Mouse (Mus musculus) olfactory bulb, adult 2 months (tissue): Measurements from ENCODE around the gene Rcsd1. TPM values are rescaled to one million over a fixed set of nuclear protein-coding genes. Genes with fewer than 3 reads are reported as not detected.

ENCODE experiments used
- H3K27ac ChIP-seq: fragments of 200-500 bp; 2 replicates; pipeline ENCODE4 v1.5.1; 2012; ENCODE audit warnings: low read depth, low read length; ENCODE audit not compliant: insufficient read depth
- H3K4me1 ChIP-seq: fragments of 200-500 bp; 2 replicates; pipeline ENCODE4 v1.6.1; 2012; ENCODE audit warnings: low read length; ENCODE audit not compliant: control insufficient read depth, insufficient read depth
- H3K4me3 ChIP-seq: fragments of 200-500 bp; 2 replicates; pipeline ENCODE4 v1.5.1; 2012; ENCODE audit warnings: mild to moderate bottlenecking, low read depth, low read length, moderate library complexity; ENCODE audit not compliant: insufficient read depth
- CTCF ChIP-seq: fragments of 200-500 bp; IDR thresholded peaks from 2 replicates; pipeline ENCODE4 v1.5.1; 2012; ENCODE audit warnings: low read depth, mild to moderate bottlenecking, low read length, moderate library complexity; ENCODE audit not compliant: insufficient read depth
- POLR2A ChIP-seq: fragments of 200-500 bp; IDR thresholded peaks from 2 replicates; pipeline ENCODE4 v1.6.1; 2012; ENCODE audit warnings: mild to moderate bottlenecking, low read depth, low read length, moderate library complexity; ENCODE audit not compliant: insufficient read depth
- WGBS: fragments of 180-500 bp; shearing (Covaris S2); methylation state at CpG from one replicate; pipeline ENCODE4 v1.1.7; 2018; 5-methylcytosine and 5-hydroxymethylcytosine counted together
- polyA plus RNA-seq: library from polyadenylated mRNA; stranded (reverse); fragments of >200 nt; gene quantifications from 2 replicates; pipeline ENCODE4 v1.2.4, GENCODE M21; 2012; ENCODE audit warnings: low replicate concordance; ENCODE audit not compliant: missing spikeins, insufficient read depth, insufficient read length

Rcsd1 gene
- polyA plus RNA-seq, 1 experiment: 138 TPM

DNA sequence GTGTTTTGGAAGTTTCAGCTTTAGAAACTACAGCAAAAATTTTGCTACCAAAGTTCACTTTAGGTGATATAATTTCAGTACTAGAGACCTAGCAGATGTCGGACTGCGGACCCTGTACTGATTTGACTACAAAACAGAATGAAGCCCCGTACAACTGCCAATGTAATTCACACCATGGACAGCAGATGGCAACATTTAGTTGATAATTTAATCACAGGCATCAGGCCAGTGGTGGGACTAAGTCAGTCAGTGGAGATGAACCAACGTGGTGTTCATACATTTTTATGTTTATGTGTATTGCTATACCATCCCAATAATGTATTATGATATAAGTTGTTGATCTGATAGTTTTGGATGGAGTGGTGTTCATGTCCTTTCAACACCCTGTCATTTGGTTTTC is 48.8 kb downstream of the Rcsd1 start:
- no peak overlapping the region for H3K27ac ChIP-seq
- WGBS: 11% methylated on average over 4 of the region's 4 CpGs
- no peak overlapping the region for H3K4me3 ChIP-seq
- peaks cover 14% of the 10 kb centered on the region for H3K4me1 ChIP-seq
- TF ChIP-seq POLR2A: no peak
- TF ChIP-seq CTCF: no peak

GRCm38 (mm10) chr1:165658602-165659001 is 51.0 kb downstream of the Rcsd1 start:
- H3K4me3 ChIP-seq: no peak overlapping the region
- no peak overlapping the region for H3K27ac ChIP-seq
- TF ChIP-seq CTCF: no peak
- no peak for TF ChIP-seq POLR2A
- H3K4me1 ChIP-seq: peaks cover 12% of the 10 kb centered on the region
- 42% methylated on average over 5 of the region's 5 CpGs for WGBS

- H3K4me1 ChIP-seq: no peaks in the 10 kb centered on the region
- no peak overlapping the region for H3K27ac ChIP-seq
- no peak overlapping the region for H3K4me3 ChIP-seq
- 89% methylated on average over 14 of the region's 14 CpGs for WGBS
- TF ChIP-seq POLR2A: no peak
- TF ChIP-seq CTCF: no peak
Measured at GRCm38 (mm10) chr1:165655482-165655881, 54.1 kb downstream of the Rcsd1 start.

DNA sequence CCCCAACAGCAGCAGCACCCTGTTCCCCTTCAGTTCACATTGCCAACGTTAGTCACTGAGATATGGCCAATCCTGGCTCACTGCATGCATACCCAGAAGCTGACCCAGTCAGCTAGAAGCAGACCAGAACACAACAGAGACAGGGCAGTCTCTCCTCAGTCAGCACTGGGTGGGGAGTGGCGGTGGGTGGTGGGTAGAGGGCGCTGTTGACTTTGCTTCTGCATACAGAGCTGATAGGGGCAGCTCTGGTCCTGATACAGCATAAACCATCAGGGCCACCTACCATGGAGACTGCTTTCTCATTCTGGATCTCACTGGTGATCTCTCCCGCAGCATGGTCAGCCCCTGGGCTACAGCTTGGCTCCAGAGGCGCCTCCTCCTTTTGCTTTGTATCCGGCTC is 54.5 kb downstream of the Rcsd1 start:
- H3K4me1 ChIP-seq: no peaks in the 10 kb centered on the region
- TF ChIP-seq POLR2A: no peak
- no peak for TF ChIP-seq CTCF
- no peak overlapping the region for H3K27ac ChIP-seq
- WGBS: 80% methylated on average over 6 of the region's 6 CpGs
- no peak overlapping the region for H3K4me3 ChIP-seq

- no peak overlapping the region for H3K27ac ChIP-seq
- WGBS: 93% methylated on average over 14 of the region's 14 CpGs
- H3K4me3 ChIP-seq: no peak overlapping the region
- no peak for TF ChIP-seq CTCF
- TF ChIP-seq POLR2A: no peak
- no peaks in the 10 kb centered on the region for H3K4me1 ChIP-seq
Measured at GRCm38 (mm10) chr1:165653126-165653885, 56.3 kb downstream of the Rcsd1 start.

DNA sequence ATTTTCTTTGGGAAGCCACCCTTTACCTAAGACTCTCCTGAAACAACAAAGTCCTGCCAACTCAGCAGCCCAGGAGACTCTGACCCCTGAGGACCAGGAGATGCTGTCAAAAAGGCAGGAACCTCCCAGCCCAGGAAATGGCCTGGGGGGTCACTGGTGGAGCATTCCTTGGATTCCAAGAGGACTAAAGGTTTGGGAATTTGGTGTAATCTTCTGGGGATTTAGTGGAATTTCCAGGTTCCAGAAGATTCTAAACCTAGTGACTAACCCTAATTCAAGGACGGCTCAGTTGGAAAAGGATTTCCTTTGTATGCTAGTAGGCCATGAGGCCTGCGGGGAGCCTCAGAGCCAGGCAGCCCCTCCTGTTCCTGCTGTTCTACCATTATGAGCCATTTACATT is 57.0 kb downstream of the Rcsd1 start:
- no peak overlapping the region for H3K4me3 ChIP-seq
- no peak overlapping the region for H3K27ac ChIP-seq
- WGBS: 86% methylated on average over 2 of the region's 2 CpGs
- TF ChIP-seq POLR2A: no peak
- no peak for TF ChIP-seq CTCF
- no peaks in the 10 kb centered on the region for H3K4me1 ChIP-seq

DNA sequence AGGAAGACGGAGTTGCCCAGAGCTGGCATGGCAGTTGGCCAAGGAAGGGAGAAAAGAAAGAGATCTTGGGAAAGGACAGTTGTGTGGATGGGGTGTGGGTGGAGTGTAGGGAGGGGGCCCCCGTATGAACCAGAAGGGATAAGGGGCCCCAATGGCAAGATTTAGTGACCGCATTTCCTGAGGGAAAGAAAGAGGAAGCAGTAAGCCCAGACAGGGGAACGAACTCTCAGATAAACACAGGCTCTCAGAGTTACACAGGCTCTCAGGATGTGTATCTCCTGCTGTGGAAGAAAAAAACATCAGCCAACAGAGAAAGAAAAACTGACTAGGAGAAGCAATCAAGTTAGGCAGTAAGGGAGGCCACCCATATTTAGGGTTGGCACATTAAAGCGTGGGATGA is 58.4 kb downstream of the Rcsd1 start:
- H3K27ac ChIP-seq: no peak overlapping the region
- no peak overlapping the region for H3K4me3 ChIP-seq
- H3K4me1 ChIP-seq: no peaks in the 10 kb centered on the region
- TF ChIP-seq POLR2A (no peak), CTCF (no peak)
- WGBS: 57% methylated on average over 5 of the region's 5 CpGs

DNA sequence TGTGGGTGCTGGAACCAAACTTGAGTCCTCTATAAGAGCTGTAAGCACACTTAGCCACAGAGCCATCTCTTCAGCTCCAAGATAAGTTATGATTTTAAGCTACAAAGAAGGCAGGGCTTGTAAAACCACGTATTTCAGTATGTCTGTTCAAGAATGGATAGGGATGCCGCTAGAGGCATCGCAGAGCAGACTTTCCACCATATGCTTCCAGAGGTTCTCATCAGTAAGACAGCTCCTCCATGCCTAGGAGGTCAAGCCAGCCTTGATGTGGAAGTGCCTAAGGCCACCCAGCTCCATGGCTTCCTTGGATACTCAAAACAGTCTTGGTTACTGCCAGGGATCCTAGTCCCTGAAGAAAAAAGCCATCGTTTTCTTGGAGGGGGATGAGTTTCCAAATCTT is 64.5 kb downstream of the Rcsd1 start:
- Histone ChIP-seq H3K4me1 (no peaks in the 10 kb centered on the region), H3K4me3 (no peak overlapping the region), H3K27ac (no peak overlapping the region)
- TF ChIP-seq POLR2A (no peak), CTCF (no peak)
- 80% methylated on average over 4 of the region's 4 CpGs for WGBS

DNA sequence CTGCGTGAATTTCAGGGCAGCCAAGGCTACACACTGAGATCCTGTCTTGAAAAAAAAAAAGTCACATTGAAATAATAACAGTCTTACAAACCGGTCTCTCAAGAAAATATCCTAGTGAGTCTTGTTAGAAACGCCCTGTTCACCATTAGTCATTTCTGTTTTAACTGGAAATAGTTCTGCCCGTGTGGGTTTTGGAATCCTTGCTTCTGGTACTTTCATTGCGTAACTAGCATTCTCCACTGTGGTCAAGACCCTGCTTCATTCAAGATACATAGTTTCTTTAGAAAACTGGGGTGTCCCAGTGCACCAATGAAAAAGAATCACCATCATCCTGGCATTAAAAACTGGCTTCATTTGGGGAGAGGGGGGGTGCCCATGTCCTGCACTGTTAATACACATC is 65.8 kb downstream of the Rcsd1 start:
- WGBS: 30% methylated on average over 5 of the region's 5 CpGs
- no peak overlapping the region for H3K4me3 ChIP-seq
- TF ChIP-seq CTCF (no peak), POLR2A (no peak)
- H3K27ac ChIP-seq: no peak overlapping the region
- no peaks in the 10 kb centered on the region for H3K4me1 ChIP-seq
